Mouse (Mus musculus): ENCODE data around the gene Abcc8. TPM values are rescaled to one million over a fixed set of nuclear protein-coding genes. Genes with fewer than 3 reads are reported as not detected.

Abcc8 gene
- total RNA-seq, 4 experiments from 2014 or later = 3.0 to 6.3 (median 4.2) TPM

GRCm38 (mm10) chr7:46154498-46155488 lies 25.0 kb downstream of the Abcc8 start:
- DNase-seq (ENCODE audit: low spot score in 2 of 2) = no peak

DNA sequence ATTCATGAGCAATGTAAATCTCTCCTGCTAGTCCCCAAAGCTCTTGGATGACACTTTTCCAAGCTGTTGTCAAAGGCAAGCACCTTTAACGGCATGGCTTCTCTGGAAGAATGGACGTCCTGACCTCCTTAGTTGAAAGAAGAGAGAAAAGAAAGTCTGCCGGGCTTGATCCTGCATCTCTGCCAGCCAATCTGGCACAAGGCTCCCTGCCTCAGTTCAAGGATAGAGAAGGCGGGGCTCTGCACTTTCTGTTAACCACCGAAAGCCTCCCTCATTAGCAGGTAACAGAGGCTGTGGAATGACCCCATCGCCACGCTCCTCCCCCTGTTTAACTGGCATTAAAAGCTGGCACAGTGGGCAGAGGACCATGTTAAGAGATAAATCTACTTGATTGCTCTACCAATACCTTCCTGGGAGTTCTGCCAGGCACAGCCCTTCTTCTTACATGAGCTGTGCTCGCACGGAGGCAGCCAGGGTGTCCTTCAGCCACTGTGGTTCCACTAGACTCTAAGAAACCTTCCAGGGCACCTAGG lies 26.9 kb downstream of the Abcc8 start:
- no peak for DNase-seq (ENCODE audit: low spot score in 2 of 2)

- DNase-seq (ENCODE audit: low spot score in 2 of 2) = no peak
These were observed 32.4 kb downstream of the Abcc8 start for GRCm38 (mm10) chr7:46147417-46147816.

- DNase-seq (ENCODE audit: low spot score in 2 of 2) = no peak
These were observed 33.0 kb downstream of the Abcc8 start for GRCm38 (mm10) chr7:46146675-46147308.

- no peak for DNase-seq (ENCODE audit: low spot score in 2 of 2)
These were observed 35.8 kb downstream of the Abcc8 start for GRCm38 (mm10) chr7:46144061-46144460.

DNA sequence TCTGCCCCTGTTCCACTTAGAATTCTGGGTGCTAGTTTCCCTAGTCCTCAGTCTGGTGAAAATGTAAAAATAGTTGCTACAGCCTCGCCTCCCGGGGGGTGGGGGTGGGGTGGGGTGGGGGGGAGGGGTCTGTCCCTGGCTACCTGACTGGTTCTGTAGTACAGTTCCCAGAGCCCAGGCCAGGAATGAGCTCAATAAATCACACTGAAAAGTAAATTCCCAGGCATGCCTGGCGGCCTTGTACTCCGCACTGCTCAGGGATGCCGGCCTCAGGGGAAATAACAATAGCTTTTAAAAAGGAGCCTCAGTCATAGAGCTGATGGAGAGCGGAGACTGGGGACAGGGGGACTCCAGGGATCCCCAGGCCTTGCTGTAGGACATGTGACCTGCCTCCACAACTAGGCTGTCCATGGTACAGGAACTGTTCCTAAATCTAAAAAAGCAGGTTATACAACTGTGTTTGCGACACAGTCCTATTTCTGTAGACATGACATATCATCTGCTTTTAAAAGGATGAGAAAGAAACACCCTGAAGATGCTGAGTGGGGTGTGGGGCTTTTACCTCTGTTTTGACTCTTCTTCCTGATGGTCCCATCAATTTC lies 41.4 kb downstream of the Abcc8 start:
- no peak for DNase-seq (ENCODE audit: low spot score in 2 of 2)

DNA sequence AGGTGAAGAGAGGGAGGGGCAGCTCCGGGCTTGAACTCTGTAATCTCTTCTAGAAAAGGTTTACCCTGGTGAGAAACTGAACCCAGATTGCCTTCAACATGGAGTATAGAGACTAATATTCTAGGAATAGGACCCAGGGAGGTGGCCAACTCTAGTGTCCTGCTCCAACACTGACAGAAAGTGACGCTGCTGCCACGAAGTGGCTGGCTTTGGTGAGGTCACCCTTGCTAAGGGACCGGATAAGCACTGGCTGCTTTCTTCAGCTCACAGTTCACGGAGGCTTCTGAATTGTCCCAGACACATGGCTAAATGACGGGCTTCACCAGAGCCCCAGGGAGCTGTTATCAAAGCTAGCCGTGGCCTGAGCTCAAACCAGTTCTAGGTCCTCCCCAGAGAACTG lies 46.0 kb downstream of the Abcc8 start:
- no peak for DNase-seq (ENCODE audit: low spot score in 2 of 2)

- DNase-seq (ENCODE audit: low spot score in 2 of 2) = no peak
These were observed 47.6 kb downstream of the Abcc8 start for GRCm38 (mm10) chr7:46132229-46132628.

- no peak for DNase-seq (ENCODE audit: low spot score in 2 of 2)
These were observed 48.0 kb downstream of the Abcc8 start for GRCm38 (mm10) chr7:46131806-46132205.

DNA sequence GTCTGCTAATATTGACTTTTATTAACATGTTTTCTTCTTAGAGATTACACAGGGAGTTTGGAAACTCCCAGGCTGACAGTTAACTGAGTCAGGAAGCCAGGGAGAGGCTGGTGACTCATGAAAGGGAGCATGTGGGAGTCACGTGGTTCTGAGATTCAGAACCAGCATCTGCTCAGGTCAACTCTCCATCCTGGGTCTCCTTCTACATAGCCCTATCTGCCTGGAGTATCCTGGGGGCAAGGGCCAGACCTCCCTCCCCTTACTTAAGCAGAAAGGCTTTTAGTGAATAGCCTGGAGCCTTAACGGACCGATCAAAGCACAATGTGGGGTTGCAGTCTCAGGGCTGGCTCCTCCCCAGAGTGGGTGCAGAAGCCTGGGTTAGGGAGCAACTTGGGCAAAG lies 48.6 kb downstream of the Abcc8 start:
- no peak for DNase-seq (ENCODE audit: low spot score in 2 of 2)

DNA sequence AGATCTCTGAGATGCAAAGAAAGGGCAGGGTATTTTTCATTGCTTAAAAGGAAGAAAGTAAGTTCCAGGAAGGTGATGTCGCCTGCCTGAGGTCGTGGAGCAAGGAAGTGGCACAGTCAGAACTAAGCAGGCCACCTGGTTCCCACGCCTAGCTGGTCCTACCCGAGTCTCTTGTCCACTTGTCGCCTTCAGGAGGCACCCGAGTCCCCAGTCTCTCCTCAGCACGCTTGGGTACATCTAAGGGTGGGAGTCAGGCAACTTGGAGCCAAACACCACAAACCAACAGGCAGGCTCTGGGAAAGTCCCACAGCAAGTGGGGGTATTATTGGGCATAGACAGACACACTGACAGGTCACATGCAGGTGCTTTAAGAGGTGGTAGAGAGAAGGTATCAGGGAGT lies 49.1 kb downstream of the Abcc8 start:
- no peak for DNase-seq (ENCODE audit: low spot score in 2 of 2)

GRCm38 (mm10) chr7:46129463-46130179 lies 50.2 kb downstream of the Abcc8 start:
- no peak for DNase-seq (ENCODE audit: low spot score in 2 of 2)

DNA sequence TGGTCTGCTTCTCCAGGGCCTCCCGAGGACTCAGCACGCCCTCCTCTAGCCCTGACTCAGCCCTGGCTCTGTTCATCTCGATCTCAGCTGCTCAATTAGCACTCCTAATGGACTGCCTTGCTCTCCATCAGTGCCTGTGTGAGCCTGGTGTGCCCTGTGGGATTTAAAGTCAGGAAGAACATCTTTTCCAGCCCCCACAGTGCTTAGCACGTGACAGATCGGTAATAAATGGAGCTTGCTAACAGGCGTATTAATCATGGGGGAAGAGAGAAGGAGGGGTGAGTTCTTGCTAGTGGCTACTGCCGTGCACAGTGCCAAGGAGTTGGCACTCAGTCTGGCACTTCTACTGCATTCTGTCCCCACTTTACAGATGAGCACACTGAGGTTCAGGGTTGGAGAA lies 51.6 kb downstream of the Abcc8 start:
- no peak for DNase-seq (ENCODE audit: low spot score in 2 of 2)

- DNase-seq (ENCODE audit: low spot score in 2 of 2) = no peak
These were observed 54.5 kb downstream of the Abcc8 start for GRCm38 (mm10) chr7:46125340-46125739.

DNA sequence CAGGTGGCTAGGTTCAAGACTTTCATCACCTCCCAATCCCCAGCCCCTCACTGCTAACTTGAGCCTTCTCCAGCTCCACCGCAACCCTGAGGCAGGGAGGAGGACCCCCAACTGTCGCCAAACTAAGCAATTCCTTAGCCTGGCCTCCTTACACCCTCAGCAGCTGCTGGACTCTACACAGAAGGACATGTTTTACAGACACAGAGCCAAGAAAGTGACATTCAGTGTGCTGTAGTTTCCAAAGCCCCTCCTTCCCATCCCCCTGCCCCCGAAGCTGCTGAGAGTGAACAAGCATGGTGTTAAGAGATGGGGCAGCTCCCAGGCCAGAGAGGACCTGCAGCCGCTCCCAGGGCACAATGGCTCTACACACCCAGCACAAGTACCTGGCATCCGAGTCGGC lies 55.4 kb downstream of the Abcc8 start:
- DNase-seq (ENCODE audit: low spot score in 2 of 2) = no peak

- DNase-seq (ENCODE audit: low spot score in 2 of 2) = no peak
These were observed 56.9 kb downstream of the Abcc8 start for GRCm38 (mm10) chr7:46122964-46123363.

GRCm38 (mm10) chr7:46117035-46117434 lies 62.8 kb downstream of the Abcc8 start:
- no peak for DNase-seq (ENCODE audit: low spot score in 2 of 2)

DNA sequence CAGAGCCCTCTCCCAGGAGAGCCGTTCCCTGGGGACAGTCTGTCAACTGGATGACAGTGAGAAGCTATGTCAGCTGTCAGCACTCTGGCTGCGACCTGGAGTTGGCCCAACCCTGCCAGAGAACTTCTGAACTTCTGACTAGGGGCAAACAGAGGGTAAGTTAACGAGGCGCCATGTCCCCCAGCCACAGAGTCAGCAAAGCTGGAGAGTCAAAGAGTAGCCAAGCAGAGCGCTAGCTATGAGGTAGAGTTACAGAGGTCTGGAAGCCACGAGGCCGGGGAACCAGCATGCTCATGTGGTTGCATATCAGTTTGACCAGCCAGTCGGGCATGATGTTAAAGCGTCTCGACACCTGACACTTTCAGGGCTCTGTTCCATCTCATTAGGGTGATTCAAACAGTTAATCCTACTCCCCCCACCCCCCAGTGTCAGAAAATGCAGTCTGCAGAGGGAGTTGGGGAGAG lies 63.7 kb downstream of the Abcc8 start:
- DNase-seq (ENCODE audit: low spot score in 2 of 2) = peak; percentile 79 to 86

DNA sequence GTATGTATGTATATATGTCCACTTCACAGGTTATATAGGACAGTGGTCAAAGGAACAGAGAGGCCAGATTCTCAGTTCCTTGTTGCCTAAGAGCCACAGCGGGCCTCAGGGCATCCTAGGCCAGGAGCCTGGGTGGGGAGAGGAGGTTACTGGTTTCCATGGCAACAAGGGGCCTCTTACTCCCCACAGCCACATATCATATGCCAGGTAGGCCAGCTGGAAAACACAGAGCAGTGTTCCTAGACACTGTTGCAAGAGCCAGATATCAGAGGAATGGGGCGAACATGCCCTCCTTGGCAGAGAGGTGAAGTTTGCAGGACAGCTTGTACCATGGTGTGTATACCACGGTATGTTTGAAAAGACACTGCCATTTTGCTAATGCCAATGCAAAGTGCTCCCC lies 66.4 kb downstream of the Abcc8 start:
- no peak for DNase-seq (ENCODE audit: low spot score in 2 of 2)

GRCm38 (mm10) chr7:46111938-46112337 lies 67.9 kb downstream of the Abcc8 start:
- DNase-seq (ENCODE audit: low spot score in 2 of 2) = no peak

GRCm38 (mm10) chr7:46111212-46111817 lies 68.5 kb downstream of the Abcc8 start:
- DNase-seq (ENCODE audit: low spot score in 2 of 2) = peak in 1 of 2 experiments; percentile 58

All from gastrocnemius, adult 8-10 months (tissue).